Mouse (Mus musculus) brain, embryonic 14.5 days (tissue): ENCODE results near the gene Inpp4a.

Source experiments
- CTCF ChIP-seq: fragments of 200-500 bp; IDR thresholded peaks from 2 replicates; pipeline ENCODE4 v1.5.1; 2012; ENCODE audit warnings: inconsistent platforms, mild to moderate bottlenecking, moderate library complexity, borderline replicate concordance; ENCODE audit not compliant: insufficient read depth, insufficient read length; ENCODE audit errors: extremely low read depth
- POLR2A ChIP-seq: fragments of 200-500 bp; IDR thresholded peaks from 2 replicates; pipeline ENCODE4 v1.6.1; 2012; ENCODE audit warnings: mild to moderate bottlenecking, inconsistent platforms, borderline replicate concordance; ENCODE audit not compliant: poor library complexity, insufficient read depth, insufficient read length, severe bottlenecking; ENCODE audit errors: extremely low read depth

- TF ChIP-seq CTCF = no peak
- no peak for TF ChIP-seq POLR2A
These were observed 110.0 kb downstream of the Inpp4a start for GRCm38 (mm10) chr1:37409647-37410046.
